Mouse (Mus musculus) kidney, postnatal 25 days (tissue): ENCODE measurements around the gene Mss51.
A peak's percentile ranks its signal among the peaks of the same experiment; 100 is the strongest.

ENCODE experiments used
- DNase-seq, 2 experiments: peaks; one replicate each; pipeline ENCODE4 v3.0.0; 2021; ENCODE audit warnings: mixed read lengths in 2 of 2

Gene Mss51

GRCm38 (mm10) chr14:20451302-20451701 lies 45.4 kb downstream of the Mss51 start:
- DNase-seq: no peak

GRCm38 (mm10) chr14:20447209-20447608 lies 49.5 kb downstream of the Mss51 start:
- DNase-seq: peak; percentile 17 to 44

- DNase-seq: no peak
Measured at GRCm38 (mm10) chr14:20442252-20442651, 54.4 kb downstream of the Mss51 start.

- DNase-seq: no peak
Measured at GRCm38 (mm10) chr14:20436976-20437375, 59.7 kb downstream of the Mss51 start.
